Mouse (Mus musculus) intestine, embryonic 14.5 days (tissue): ENCODE measurements around the gene Olfr1289. TPM values are rescaled to one million over a fixed set of nuclear protein-coding genes. Genes with fewer than 3 reads are reported as not detected.

Source experiments
- ATAC-seq: fragments of 200-750 bp; cut with Nextera tagmentation; replicated peaks from 2 replicates; pipeline ENCODE4 v1.8.0; 2017; ENCODE audit warnings: low read depth, moderate number of reproducible peaks, moderate TSS enrichment, moderate library complexity; ENCODE audit not compliant: low FRiP score, low TSS enrichment
- DNase-seq: peaks from one replicate; pipeline ENCODE4 v3.0.0-alpha.2; 2018; ENCODE audit warnings: low spot score
- H3K27ac ChIP-seq: fragments of 300-500 bp; sonication (generic); 2 replicates; pipeline ENCODE4 v1.5.1; 2014; ENCODE audit warnings: low read depth, mild to moderate bottlenecking, control low read depth
- H3K27me3 ChIP-seq: fragments of 300-500 bp; sonication (generic); replicated peaks from 2 replicates; pipeline ENCODE4 v1.6.1; 2014; ENCODE audit warnings: low read length, control low read depth; ENCODE audit not compliant: control insufficient read depth, insufficient read depth
- H3K36me3 ChIP-seq: fragments of 300-500 bp; sonication (generic); 2 replicates; pipeline ENCODE4 v1.6.1; 2014; ENCODE audit warnings: low read length, control low read depth; ENCODE audit not compliant: control insufficient read depth, insufficient read depth
- H3K4me1 ChIP-seq: fragments of 300-500 bp; sonication (generic); replicated peaks from 2 replicates; pipeline ENCODE4 v1.6.1; 2014; ENCODE audit warnings: low read length, control low read depth, mixed read lengths; ENCODE audit not compliant: control insufficient read depth, insufficient read depth
- H3K4me2 ChIP-seq: fragments of 300-500 bp; sonication (generic); 2 replicates; pipeline ENCODE4 v1.6.1; 2014; ENCODE audit warnings: low read length
- H3K4me3 ChIP-seq: fragments of 300-500 bp; sonication (generic); 2 replicates; pipeline ENCODE4 v1.5.1; 2014; ENCODE audit warnings: low read depth, low read length, control low read depth, mixed read lengths
- H3K9ac ChIP-seq: fragments of 300-500 bp; sonication (generic); 2 replicates; pipeline ENCODE4 v1.6.1; 2014; ENCODE audit warnings: mild to moderate bottlenecking, low read length
- H3K9me3 ChIP-seq: fragments of 300-500 bp; sonication (generic); 2 replicates; pipeline ENCODE4 v1.6.1; 2016; ENCODE audit warnings: low read length, control low read depth; ENCODE audit not compliant: control insufficient read depth
- WGBS: fragments of 180-500 bp; shearing (Covaris S2); extraction: QIAGEN DNeasy Blood & Tissue Kit; methylation state at CpG from one replicate; pipeline ENCODE4 v1.1.7; 2014; 5-methylcytosine and 5-hydroxymethylcytosine counted together
- polyA plus RNA-seq: library from polyadenylated mRNA; unstranded; fragments of >200 nt; fragmentation: Nextera tagmentation; extraction: Ambion mirVana; gene quantifications from 2 replicates; pipeline ENCODE4 v1.2.1, GENCODE M21; 2014

The Olfr1289 gene
- not detected in 2 replicates for polyA plus RNA-seq

GRCm38 (mm10) chr2:111480519-111480918 is at the start of gene Olfr1289:
Gene Olfr1289 (plus strand): TSS chr2:111480819.
- Histone ChIP-seq H3K36me3 (no peaks in the 10 kb centered on the region), H3K27me3 (no peaks in the 10 kb centered on the region)
- no peak for ATAC-seq

GRCm38 (mm10) chr2:111448842-111449241 is 31.8 kb upstream of the Olfr1289 start, which contains the start of gene Olfr1287:
Gene Olfr1287 (plus strand): TSS chr2:111449142.
- H3K4me1 ChIP-seq = no peaks in the 10 kb centered on the region
- no peak within 1 kb of the TSS for H3K4me3 ChIP-seq
- H3K36me3 ChIP-seq = no peaks in the 10 kb centered on the region
- no peak within 1 kb of the TSS for H3K27ac ChIP-seq
- ATAC-seq = no peak
- H3K9ac ChIP-seq = no peak within 1 kb of the TSS
- H3K9me3 ChIP-seq = no peaks in the 10 kb centered on the region
- WGBS = 75% methylated on average over 1 of the region's 1 CpGs
- no peak within 1 kb of the TSS for H3K4me2 ChIP-seq
- H3K27me3 ChIP-seq = no peaks in the 10 kb centered on the region
- no peak for DNase-seq

More at GRCm38 (mm10) chr2:111480519-111480918, at the start of gene Olfr1289:
- H3K4me1 ChIP-seq = no peaks in the 10 kb centered on the region
- DNase-seq = no peak
- 73% methylated on average over 1 of the region's 1 CpGs for WGBS
- H3K4me3 ChIP-seq = no peak within 1 kb of the TSS
- no peaks in the 10 kb centered on the region for H3K9me3 ChIP-seq
- H3K27ac ChIP-seq = no peak within 1 kb of the TSS
- H3K9ac ChIP-seq = no peak within 1 kb of the TSS
- H3K4me2 ChIP-seq = no peak within 1 kb of the TSS

- no peaks in the 10 kb centered on the region for H3K27me3 ChIP-seq
- H3K9me3 ChIP-seq = no peaks in the 10 kb centered on the region
- H3K4me2 ChIP-seq = no peak within 1 kb of the TSS
- no peak for DNase-seq
- 85% methylated on average over 1 of the region's 1 CpGs for WGBS
- no peak within 1 kb of the TSS for H3K9ac ChIP-seq
- ATAC-seq = no peak
- no peak within 1 kb of the TSS for H3K4me3 ChIP-seq
- no peaks in the 10 kb centered on the region for H3K4me1 ChIP-seq
- no peak within 1 kb of the TSS for H3K27ac ChIP-seq
- no peaks in the 10 kb centered on the region for H3K36me3 ChIP-seq
These were observed 6.8 kb upstream of the Olfr1289 start, which contains the start of gene Olfr1288 for GRCm38 (mm10) chr2:111473801-111474200. Gene Olfr1288 (plus strand): TSS chr2:111474101.

GRCm38 (mm10) chr2:111493729-111494128 is 13.1 kb downstream of the Olfr1289 start, which contains the start of gene Olfr1290:
Gene Olfr1290 (minus strand): TSS chr2:111493829.
- Histone ChIP-seq H3K4me2 (no peak within 1 kb of the TSS), H3K27me3 (no peaks in the 10 kb centered on the region), H3K27ac (no peak within 1 kb of the TSS), H3K9ac (no peak within 1 kb of the TSS), H3K9me3 (no peaks in the 10 kb centered on the region), H3K4me1 (no peaks in the 10 kb centered on the region), H3K36me3 (no peaks in the 10 kb centered on the region), H3K4me3 (no peak within 1 kb of the TSS)
- ATAC-seq (no peak), DNase-seq (no peak)
- 76% methylated on average over 5 of the region's 5 CpGs for WGBS

- Histone ChIP-seq H3K4me2 (no peak within 1 kb of the TSS), H3K4me1 (no peaks in the 10 kb centered on the region), H3K9ac (no peak within 1 kb of the TSS), H3K4me3 (no peak within 1 kb of the TSS), H3K36me3 (no peaks in the 10 kb centered on the region), H3K27ac (no peak within 1 kb of the TSS), H3K27me3 (no peaks in the 10 kb centered on the region), H3K9me3 (no peaks in the 10 kb centered on the region)
- 86% methylated on average over 3 of the region's 3 CpGs for WGBS
- DNase-seq = no peak
- no peak for ATAC-seq
These were observed 16.3 kb downstream of the Olfr1289 start, which contains the start of gene Olfr1291-ps1 for GRCm38 (mm10) chr2:111496880-111497279. Gene Olfr1291-ps1 (plus strand): TSS chr2:111497180.

GRCm38 (mm10) chr2:111517451-111517850 is 36.8 kb downstream of the Olfr1289 start:
- Histone ChIP-seq H3K4me2 (no peak overlapping the region), H3K27ac (no peak overlapping the region), H3K36me3 (no peaks in the 10 kb centered on the region), H3K4me1 (no peaks in the 10 kb centered on the region), H3K4me3 (no peak overlapping the region), H3K9me3 (peaks cover 4% of the 10 kb centered on the region; the same call in 1 of the 2 replicates), H3K9ac (no peak overlapping the region), H3K27me3 (no peaks in the 10 kb centered on the region)
- DNase-seq (no peak), ATAC-seq (no peak)
- WGBS = 96% methylated on average over 10 of the region's 10 CpGs

GRCm38 (mm10) chr2:111524903-111525302 is 44.3 kb downstream of the Olfr1289 start, which contains the start of gene Olfr1293-ps:
Gene Olfr1293-ps (plus strand): TSS chr2:111525203.
- DNase-seq (no peak), ATAC-seq (no peak)
- Histone ChIP-seq H3K4me2 (no peak within 1 kb of the TSS), H3K36me3 (no peaks in the 10 kb centered on the region), H3K27ac (no peak within 1 kb of the TSS), H3K27me3 (no peaks in the 10 kb centered on the region), H3K4me3 (no peak within 1 kb of the TSS), H3K4me1 (no peaks in the 10 kb centered on the region), H3K9ac (no peak within 1 kb of the TSS), H3K9me3 (peaks cover 2% of the 10 kb centered on the region; the same call in 1 of the 2 replicates)
- WGBS = 73% methylated on average over 1 of the region's 1 CpGs
